Mouse (Mus musculus) urinary bladder, postnatal 25 days (tissue): ENCODE data around the gene Mgme1.

Source experiments
- DNase-seq: peaks from one replicate; pipeline ENCODE4 v3.0.0; 2022; ENCODE audit warnings: low spot score

Mgme1 gene

DNA sequence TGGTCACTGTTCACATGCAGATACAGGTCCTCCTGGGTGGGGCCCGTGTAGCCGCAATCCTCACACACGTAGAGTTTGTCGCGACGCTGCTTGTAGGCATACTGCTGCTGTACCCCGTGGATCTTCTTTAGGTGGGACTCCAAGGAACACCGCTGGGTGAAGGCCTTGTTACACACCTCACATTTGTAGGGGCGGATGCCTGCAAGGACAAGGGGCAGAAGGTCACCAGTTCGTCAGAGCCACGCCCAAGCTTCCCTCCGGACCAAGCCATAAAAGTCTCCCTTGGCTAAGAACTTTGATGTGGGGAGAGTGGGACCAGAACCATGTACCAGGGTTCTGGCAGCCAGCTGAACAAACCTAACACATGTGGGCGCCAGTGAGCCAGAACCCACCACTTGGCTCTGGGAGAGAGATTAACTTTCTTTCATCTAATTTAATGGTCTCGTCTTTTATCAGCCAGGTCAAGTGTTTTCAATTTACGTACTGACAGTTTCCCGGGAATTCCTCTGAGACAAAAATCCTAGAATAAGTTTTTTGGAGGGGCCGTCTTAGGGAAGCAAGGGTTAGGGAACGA lies 35.3 kb downstream of the Mgme1 start:
- DNase-seq = no peak

DNA sequence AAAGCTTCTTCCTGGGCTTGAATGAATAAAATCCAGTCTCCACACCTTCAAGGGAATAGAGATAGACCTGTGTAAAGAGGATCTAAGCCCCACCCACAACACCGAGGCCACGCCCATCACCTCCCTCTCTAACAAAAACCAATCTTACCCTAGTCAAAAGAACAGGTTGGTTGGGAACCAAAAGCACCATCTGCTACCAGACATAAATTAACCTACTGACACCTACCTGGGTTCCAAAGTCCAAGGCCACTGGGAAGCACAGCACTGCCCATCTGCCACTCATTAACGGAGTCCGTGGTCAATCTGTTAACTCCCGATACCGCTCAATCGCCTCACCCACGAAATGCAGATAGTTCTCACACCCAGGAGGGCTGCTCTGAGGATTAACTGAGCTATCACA lies 38.1 kb downstream of the Mgme1 start:
- DNase-seq = no peak

DNA sequence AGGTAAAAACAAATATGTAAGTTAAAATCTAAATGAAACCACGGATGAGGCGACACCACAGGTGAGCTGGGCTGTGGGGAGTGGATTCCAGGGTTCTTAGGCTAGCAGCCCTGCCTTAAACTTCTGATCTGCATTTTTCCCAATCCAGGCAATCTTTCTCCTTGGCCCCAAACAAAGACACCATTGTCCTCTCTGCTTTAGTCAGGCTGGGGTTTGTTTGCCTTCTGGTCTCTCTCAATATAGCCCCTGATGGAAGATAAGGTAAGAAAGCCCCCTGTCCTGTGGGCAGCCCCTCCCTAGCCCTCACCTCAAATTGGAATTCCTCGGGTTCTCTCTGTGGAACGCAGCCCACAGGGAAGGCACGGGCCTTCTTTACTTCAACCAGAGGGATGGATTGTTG lies 39.8 kb downstream of the Mgme1 start:
- DNase-seq = no peak

- DNase-seq = no peak
Measured at GRCm38 (mm10) chr2:144311372-144311771, 40.9 kb downstream of the Mgme1 start.

DNA sequence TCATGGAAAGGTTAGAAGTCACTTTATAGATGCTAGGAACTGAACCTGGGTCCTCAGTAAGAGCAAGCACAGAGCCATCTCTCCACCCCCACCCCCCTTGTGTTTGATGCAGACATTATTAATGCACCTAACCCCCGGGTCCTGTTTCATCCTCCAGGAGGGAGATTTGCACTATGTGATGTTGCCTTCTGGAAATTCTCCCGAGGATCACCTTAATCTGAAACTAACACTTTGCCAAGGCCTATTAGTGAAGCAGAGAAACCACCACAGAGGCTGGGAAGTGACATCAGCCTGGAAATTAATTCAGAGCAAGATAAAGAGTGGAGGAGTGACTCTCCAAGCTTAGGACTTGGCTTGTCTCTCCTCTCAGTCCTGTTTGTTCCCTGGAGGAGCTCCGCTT lies 53.8 kb downstream of the Mgme1 start:
- DNase-seq = no peak

DNA sequence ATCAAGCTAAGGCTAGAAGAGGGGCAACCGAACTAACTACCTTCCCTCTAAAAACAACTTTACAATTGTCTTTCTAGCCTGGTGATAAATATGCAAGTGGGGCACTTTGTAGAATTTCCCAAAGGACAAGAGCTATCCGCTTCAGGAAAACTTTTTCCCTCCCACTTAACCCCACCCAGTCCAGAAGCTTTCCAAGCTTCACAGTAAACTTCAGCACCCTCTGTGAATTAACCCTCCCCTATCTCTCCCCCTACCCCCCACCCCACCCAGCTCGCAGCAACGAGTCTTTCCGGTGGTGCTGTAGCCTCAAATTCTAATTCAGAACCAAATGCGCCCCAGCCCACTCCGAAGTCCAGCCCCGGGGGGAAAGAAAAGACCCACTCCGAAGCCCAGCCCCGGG lies 59.0 kb downstream of the Mgme1 start:
- no peak for DNase-seq

DNA sequence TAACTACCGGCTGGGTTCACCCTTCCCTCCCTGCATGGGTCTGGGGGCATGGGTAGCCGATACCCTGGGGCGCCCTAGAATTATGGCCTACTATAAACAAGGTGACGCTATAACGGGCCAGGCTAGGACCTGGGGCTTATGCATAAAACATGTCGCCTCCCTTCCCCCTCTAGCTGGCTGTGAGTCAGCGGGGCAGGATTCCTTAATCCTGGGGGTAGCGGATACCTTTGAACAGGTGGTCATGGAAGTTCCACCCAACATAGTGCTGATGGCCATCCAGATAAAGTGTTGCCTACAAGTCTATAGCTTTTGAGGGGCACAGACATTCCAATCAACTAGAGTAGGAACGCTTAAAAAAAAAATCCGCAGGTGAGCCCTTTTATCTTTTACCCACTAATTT lies 59.5 kb downstream of the Mgme1 start:
- no peak for DNase-seq

DNA sequence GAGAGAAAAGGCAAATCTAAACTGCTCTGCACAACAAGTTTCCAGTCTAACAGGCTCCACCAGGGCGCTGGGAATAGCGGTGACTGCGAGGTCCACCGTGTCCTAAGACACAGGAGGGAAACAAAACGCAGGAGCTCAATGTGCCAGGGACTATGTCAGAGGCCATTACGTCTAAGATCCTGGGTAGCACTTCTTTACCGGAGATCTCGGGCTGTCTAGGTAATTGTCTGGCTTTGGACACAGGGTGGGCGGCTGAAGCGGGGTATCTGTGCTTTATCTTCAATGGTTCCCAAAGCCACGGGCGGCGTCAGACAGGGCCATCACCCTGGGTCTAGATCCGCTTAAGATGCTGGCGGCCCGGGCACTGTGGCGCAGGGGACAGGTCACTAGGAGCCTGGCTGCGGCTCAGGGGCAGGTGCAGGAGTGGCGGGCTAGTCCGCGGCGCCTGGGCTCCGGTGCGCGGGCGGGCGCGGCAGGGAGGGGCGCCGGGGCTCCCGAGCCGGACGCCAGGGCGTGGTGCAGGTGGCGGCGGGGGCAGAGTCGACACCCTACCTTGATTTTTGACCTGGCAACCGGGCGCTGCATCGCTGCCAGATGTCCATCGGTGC lies 60.0 kb downstream of the Mgme1 start:
- peak; percentile 16 for DNase-seq
